Mouse (Mus musculus) lung, postnatal 0 days (tissue): Measurements from ENCODE around the gene Ttll10. TPM values are rescaled to one million over a fixed set of nuclear protein-coding genes. Genes with fewer than 3 reads are reported as not detected.

Source experiments
- ATAC-seq: fragments of 200-750 bp; cut with Nextera tagmentation; 2 replicates; pipeline ENCODE4 v1.8.0; 2017; ENCODE audit warnings: moderate library complexity
- DNase-seq: peaks from one replicate; pipeline ENCODE4 v3.0.0-alpha.2; 2016; ENCODE audit warnings: low spot score
- H3K27ac ChIP-seq: fragments of 300-500 bp; sonication (generic); 2 replicates; pipeline ENCODE4 v1.5.1; 2014; ENCODE audit warnings: antibody characterized with exemption, mild to moderate bottlenecking, low read length, mixed read lengths
- H3K27me3 ChIP-seq: fragments of 300-500 bp; sonication (generic); replicated peaks from 2 replicates; pipeline ENCODE4 v1.6.1; 2014; ENCODE audit warnings: low read length, mixed read lengths; ENCODE audit not compliant: insufficient read depth
- H3K36me3 ChIP-seq: fragments of 300-500 bp; sonication (generic); 2 replicates; pipeline ENCODE4 v1.6.1; 2014; ENCODE audit warnings: low read length, mixed read lengths; ENCODE audit not compliant: insufficient read depth
- H3K4me1 ChIP-seq: fragments of 300-500 bp; sonication (generic); 2 replicates; pipeline ENCODE4 v1.6.1; 2014; ENCODE audit warnings: antibody characterized with exemption, low read depth, low read length, mixed read lengths; ENCODE audit not compliant: insufficient read depth
- H3K4me2 ChIP-seq: fragments of 300-500 bp; sonication (generic); replicated peaks from 2 replicates; pipeline ENCODE4 v1.6.1; 2014; ENCODE audit warnings: low read depth, mild to moderate bottlenecking, low read length, moderate library complexity, mixed read lengths
- H3K4me3 ChIP-seq: fragments of 300-500 bp; sonication (generic); 2 replicates; pipeline ENCODE4 v1.5.1; 2014; ENCODE audit warnings: low read depth, low read length
- H3K9ac ChIP-seq: fragments of 300-500 bp; sonication (generic); replicated peaks from 2 replicates; pipeline ENCODE4 v1.6.1; 2014; ENCODE audit warnings: low read depth, mild to moderate bottlenecking
- H3K9me3 ChIP-seq: fragments of 300-500 bp; sonication (generic); 2 replicates; pipeline ENCODE4 v1.6.1; 2016; ENCODE audit warnings: low read length, mixed read lengths
- CTCF ChIP-seq: IDR thresholded peaks from 2 replicates; pipeline ENCODE4 v1.5.1; 2016; ENCODE audit warnings: antibody characterized with exemption, mild to moderate bottlenecking
- EP300 ChIP-seq: IDR thresholded peaks from 2 replicates; pipeline ENCODE4 v1.6.1; 2016; ENCODE audit warnings: antibody characterized with exemption, mild to moderate bottlenecking, control low read depth
- WGBS: fragments of 180-500 bp; shearing (Covaris S2); extraction: QIAGEN DNeasy Blood & Tissue Kit; methylation state at CpG from one replicate; pipeline ENCODE4 v1.1.7; 2014; 5-methylcytosine and 5-hydroxymethylcytosine counted together
- polyA plus RNA-seq: library from polyadenylated mRNA; unstranded; fragments of >200 nt; fragmentation: Nextera tagmentation; extraction: Ambion mirVana; gene quantifications from 2 replicates; pipeline ENCODE4 v1.2.1, GENCODE M21; 2015

Gene Ttll10
- polyA plus RNA-seq, 1 experiment from 2014 or later = 2.1 TPM

GRCm38 (mm10) chr4:156014436-156014835 is 44.8 kb downstream of the Ttll10 start:
- WGBS = 97% methylated on average over 2 of the region's 2 CpGs
- no peak overlapping the region for H3K4me2 ChIP-seq
- no peak overlapping the region for H3K4me3 ChIP-seq
- no peaks in the 10 kb centered on the region for H3K4me1 ChIP-seq
- no peak overlapping the region for H3K9ac ChIP-seq
- ATAC-seq = no peak
- no peaks in the 10 kb centered on the region for H3K27me3 ChIP-seq
- TF ChIP-seq EP300 (no peak), CTCF (no peak)
- no peak overlapping the region for H3K27ac ChIP-seq
- no peaks in the 10 kb centered on the region for H3K9me3 ChIP-seq
- DNase-seq = no peak
- H3K36me3 ChIP-seq = peaks cover 19% of the 10 kb centered on the region

- no peak within 1 kb of the TSS for H3K4me3 ChIP-seq
- ATAC-seq (peak; percentile 84), DNase-seq (peak; percentile 37)
- no peak within 1 kb of the TSS for H3K9ac ChIP-seq
- H3K9me3 ChIP-seq = no peaks in the 10 kb centered on the region
- peaks cover 22% of the 10 kb centered on the region for H3K36me3 ChIP-seq
- H3K27ac ChIP-seq = 0 out of 2 replicates have a peak within 1 kb of the TSS, but pooled peaks have one; percentile 14
- WGBS = 59% methylated on average over 8 of the region's 8 CpGs
- TF ChIP-seq CTCF (no peak), EP300 (no peak)
- no peaks in the 10 kb centered on the region for H3K4me1 ChIP-seq
- 0 out of 2 replicates have a peak within 1 kb of the TSS, but pooled peaks have one; percentile 14 for H3K4me2 ChIP-seq
- no peaks in the 10 kb centered on the region for H3K27me3 ChIP-seq
These were observed 45.6 kb downstream of the Ttll10 start, which contains the start of gene Tnfrsf4 for GRCm38 (mm10) chr4:156013637-156014036. TSS of gene Tnfrsf4 (plus strand) at chr4:156013843.

- Histone ChIP-seq H3K4me2 (no peak overlapping the region), H3K9ac (no peak overlapping the region), H3K4me1 (no peaks in the 10 kb centered on the region), H3K27me3 (no peaks in the 10 kb centered on the region), H3K36me3 (peaks cover 45% of the 10 kb centered on the region), H3K4me3 (no peak overlapping the region), H3K27ac (no peak overlapping the region), H3K9me3 (no peaks in the 10 kb centered on the region)
- no peak for TF ChIP-seq CTCF
- TF ChIP-seq EP300 = no peak
- WGBS = 89% methylated on average over 4 of the region's 4 CpGs
- no peak for ATAC-seq
- no peak for DNase-seq
These were observed 50.8 kb downstream of the Ttll10 start for GRCm38 (mm10) chr4:156008369-156008768.

GRCm38 (mm10) chr4:156004109-156004508 is 55.1 kb downstream of the Ttll10 start:
- Histone ChIP-seq H3K4me3 (no peak overlapping the region), H3K27me3 (no peaks in the 10 kb centered on the region), H3K27ac (no peak overlapping the region), H3K4me2 (no peak overlapping the region), H3K36me3 (peaks cover 57% of the 10 kb centered on the region), H3K4me1 (no peaks in the 10 kb centered on the region), H3K9ac (no peak overlapping the region), H3K9me3 (no peaks in the 10 kb centered on the region)
- DNase-seq (no peak), ATAC-seq (no peak)
- WGBS = 92% methylated on average over 3 of the region's 3 CpGs
- TF ChIP-seq EP300 = no peak
- no peak for TF ChIP-seq CTCF

- peak overlapping the region; percentile 70 for H3K4me2 ChIP-seq
- H3K27ac ChIP-seq = peak overlapping the region; percentile 94
- peaks cover 3% of the 10 kb centered on the region; the same call in 1 of the 2 replicates for H3K36me3 ChIP-seq
- TF ChIP-seq CTCF (no peak), EP300 (no peak)
- 4% methylated on average over 15 of the region's 15 CpGs for WGBS
- no peak for DNase-seq
- no peak for ATAC-seq
- H3K4me1 ChIP-seq = peaks cover 15% of the 10 kb centered on the region; the same call in 1 of the 2 replicates
- H3K4me3 ChIP-seq = peak overlapping the region; percentile 93
- H3K9ac ChIP-seq = peak overlapping the region; percentile 80
- H3K9me3 ChIP-seq = no peaks in the 10 kb centered on the region
- no peaks in the 10 kb centered on the region for H3K27me3 ChIP-seq
These were observed 65.6 kb downstream of the Ttll10 start for GRCm38 (mm10) chr4:155993606-155994005.

- Histone ChIP-seq H3K27me3 (no peaks in the 10 kb centered on the region), H3K9me3 (no peaks in the 10 kb centered on the region), H3K27ac (peak overlapping the region; percentile 94), H3K4me2 (peak overlapping the region; percentile 70), H3K36me3 (peaks cover 3% of the 10 kb centered on the region; the same call in 1 of the 2 replicates), H3K4me1 (peaks cover 15% of the 10 kb centered on the region; the same call in 1 of the 2 replicates), H3K4me3 (peak overlapping the region; percentile 93), H3K9ac (peak overlapping the region; percentile 80)
- WGBS = under 1% methylated on average over 70 of the region's 70 CpGs
- DNase-seq (peak; percentile 97), ATAC-seq (peak; percentile 86)
- no peak for TF ChIP-seq EP300
- TF ChIP-seq CTCF = peak; percentile 43; the same call in 1 of the 2 replicates
These were observed 66.2 kb downstream of the Ttll10 start for GRCm38 (mm10) chr4:155992906-155993547.
